Mouse (Mus musculus) erythroblast, adult 5-6 weeks (primary cell): ENCODE measurements around the gene Cenpp. TPM values are rescaled to one million over a fixed set of nuclear protein-coding genes. Genes with fewer than 3 reads are reported as not detected.

ENCODE experiments used
- total RNA-seq, 2 experiments: library from RNA; stranded (forward) in 1 of 2; stranded (reverse) in 1 of 2; fragments of 150-400 nt in 1 of 2; fragments of 200-764, 138-1000 nt in 1 of 2; gene quantifications; 2 replicates each; pipeline versions ENCODE4 v1.2.3 to v1.2.4; 2015 to 2017; ENCODE audit warnings: low replicate concordance in 2 of 2

Gene Cenpp
- total RNA-seq, 2 experiments from 2014 or later = 11.2 to 16.9 TPM

Other genes starting within 250 kb of the Cenpp start
- gene Ippk, start 231.5 kb downstream of the Cenpp start, total RNA-seq (2015; ENCODE audit: low replicate concordance) = 1.5 and 1.9 TPM in 2 replicates
- 1.5 and 5.7 TPM in 2 replicates for gene Ippk, start 231.5 kb downstream of the Cenpp start, total RNA-seq (2017; ENCODE audit: low replicate concordance)
- 0.77 and 0.84 TPM in 2 replicates for gene Tes3-ps, start 159.5 kb downstream of the Cenpp start, total RNA-seq (2015; ENCODE audit: low replicate concordance)
- 3.0 and 5.4 TPM in 2 replicates for gene Tes3-ps, start 159.5 kb downstream of the Cenpp start, total RNA-seq (2017; ENCODE audit: low replicate concordance)
- not detected in 2 replicates for gene Ecm2, start 148.0 kb downstream of the Cenpp start, total RNA-seq (2015; ENCODE audit: low replicate concordance)
- gene Ecm2, start 148.0 kb downstream of the Cenpp start, total RNA-seq (2017; ENCODE audit: low replicate concordance) = 0.09 and 0.70 TPM in 2 replicates
- not detected in 2 replicates for gene Aspn, start 108.3 kb downstream of the Cenpp start, total RNA-seq (2015; ENCODE audit: low replicate concordance)
- not detected in 2 replicates for gene Aspn, start 108.3 kb downstream of the Cenpp start, total RNA-seq (2017; ENCODE audit: low replicate concordance)
- gene Omd, start 70.3 kb downstream of the Cenpp start, total RNA-seq (2015; ENCODE audit: low replicate concordance) = 1.5 TPM in 1 of 2 replicates, not detected in the other
- gene Omd, start 70.3 kb downstream of the Cenpp start, total RNA-seq (2017; ENCODE audit: low replicate concordance) = 1.4 TPM in 1 of 2 replicates, not detected in the other
- 5.8 TPM in 1 of 2 replicates, not detected in the other for gene Ogn, start 44.7 kb downstream of the Cenpp start, total RNA-seq (2015; ENCODE audit: low replicate concordance)
- 1.3 TPM in 1 of 2 replicates, not detected in the other for gene Ogn, start 44.7 kb downstream of the Cenpp start, total RNA-seq (2017; ENCODE audit: low replicate concordance)
- 10.0 and 13.1 TPM in 2 replicates for gene Nol8, start 293 bp upstream of the Cenpp start, total RNA-seq (2015; ENCODE audit: low replicate concordance)
- 6.0 and 6.5 TPM in 2 replicates for gene Nol8, start 293 bp upstream of the Cenpp start, total RNA-seq (2017; ENCODE audit: low replicate concordance)
- gene Iars, start 29.3 kb upstream of the Cenpp start, total RNA-seq (2015; ENCODE audit: low replicate concordance) = 25.7 and 28.6 TPM in 2 replicates
- gene Iars, start 29.3 kb upstream of the Cenpp start, total RNA-seq (2017; ENCODE audit: low replicate concordance) = 34.0 and 35.7 TPM in 2 replicates
- gene Gm30302, start 146.2 kb upstream of the Cenpp start, total RNA-seq (2015; ENCODE audit: low replicate concordance) = not detected in 2 replicates
- gene Gm30302, start 146.2 kb upstream of the Cenpp start, total RNA-seq (2017; ENCODE audit: low replicate concordance) = not detected in 2 replicates